Mouse (Mus musculus): ENCODE data around the gene Vsx1.

The Vsx1 gene

DNA sequence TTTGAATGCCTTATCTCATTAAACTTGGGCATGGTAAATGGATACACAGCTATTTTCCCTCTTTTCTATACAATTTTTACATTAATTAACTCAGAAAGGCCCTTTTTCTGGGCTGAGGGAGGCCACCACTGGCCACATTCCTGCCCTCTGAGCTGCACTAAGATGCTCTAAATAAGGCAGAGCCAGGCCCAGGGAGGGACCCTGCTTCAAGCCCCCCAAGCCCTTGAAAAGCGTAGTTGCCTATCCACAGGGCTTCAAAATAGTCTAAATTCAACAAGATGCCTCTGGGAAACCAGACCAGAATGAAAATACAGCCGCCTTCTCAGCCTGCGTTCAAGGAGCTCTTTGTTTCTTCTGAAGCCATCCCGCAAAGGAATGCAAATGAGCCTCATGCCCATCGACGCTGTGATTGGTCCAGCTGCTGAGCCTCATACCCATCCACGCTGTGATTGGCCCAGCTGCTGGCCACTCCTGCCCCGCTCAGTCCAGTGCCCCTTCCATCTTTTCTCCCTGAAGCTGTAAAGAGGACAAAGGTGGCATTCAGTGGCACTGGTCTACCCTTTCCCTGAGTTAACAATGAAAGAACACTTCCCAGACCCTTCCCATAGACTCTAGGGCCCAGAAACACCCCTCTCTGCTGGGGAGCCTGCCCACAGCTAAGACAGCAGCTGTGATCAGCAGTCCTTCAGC is 45.3 kb downstream of the Vsx1 start:
- DNase-seq, result no peak

DNA sequence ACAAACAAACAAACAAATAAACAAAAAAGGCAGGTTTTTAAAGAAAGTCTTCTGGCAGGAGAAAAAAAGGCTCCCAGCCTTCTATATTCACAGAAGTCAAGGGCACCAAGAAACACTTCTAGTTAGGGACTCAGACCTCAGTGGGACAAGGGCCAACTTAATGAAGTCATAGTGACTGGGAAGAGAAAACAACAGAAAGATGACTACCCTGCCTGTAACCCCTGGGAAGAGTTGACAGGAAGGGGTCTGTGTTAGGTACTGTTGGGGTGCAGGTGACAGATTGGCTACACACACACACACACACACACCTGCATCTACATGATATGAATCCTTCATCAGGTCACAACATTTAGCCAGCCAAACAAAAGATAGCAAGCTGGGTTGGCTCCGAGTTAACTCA is 46.0 kb downstream of the Vsx1 start:
- no peak for DNase-seq

DNA sequence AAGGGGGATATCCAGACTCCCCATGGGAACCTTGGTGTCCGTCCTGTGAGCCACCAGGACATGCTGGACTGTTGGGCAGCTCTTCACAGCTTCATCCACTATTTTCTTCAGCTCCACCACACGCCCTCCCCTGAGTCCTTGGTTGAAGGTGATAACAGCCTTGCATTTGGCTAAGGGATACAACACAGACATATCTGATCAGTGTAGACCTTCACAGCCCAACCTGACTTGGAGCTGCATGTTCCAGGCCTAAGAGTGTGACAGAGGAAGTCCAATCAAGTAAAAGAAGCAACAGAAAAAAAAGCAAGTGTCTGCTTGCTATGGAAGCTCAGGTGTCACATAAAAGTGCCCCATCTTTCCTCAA is 50.8 kb downstream of the Vsx1 start:
- DNase-seq, result no peak

DNA sequence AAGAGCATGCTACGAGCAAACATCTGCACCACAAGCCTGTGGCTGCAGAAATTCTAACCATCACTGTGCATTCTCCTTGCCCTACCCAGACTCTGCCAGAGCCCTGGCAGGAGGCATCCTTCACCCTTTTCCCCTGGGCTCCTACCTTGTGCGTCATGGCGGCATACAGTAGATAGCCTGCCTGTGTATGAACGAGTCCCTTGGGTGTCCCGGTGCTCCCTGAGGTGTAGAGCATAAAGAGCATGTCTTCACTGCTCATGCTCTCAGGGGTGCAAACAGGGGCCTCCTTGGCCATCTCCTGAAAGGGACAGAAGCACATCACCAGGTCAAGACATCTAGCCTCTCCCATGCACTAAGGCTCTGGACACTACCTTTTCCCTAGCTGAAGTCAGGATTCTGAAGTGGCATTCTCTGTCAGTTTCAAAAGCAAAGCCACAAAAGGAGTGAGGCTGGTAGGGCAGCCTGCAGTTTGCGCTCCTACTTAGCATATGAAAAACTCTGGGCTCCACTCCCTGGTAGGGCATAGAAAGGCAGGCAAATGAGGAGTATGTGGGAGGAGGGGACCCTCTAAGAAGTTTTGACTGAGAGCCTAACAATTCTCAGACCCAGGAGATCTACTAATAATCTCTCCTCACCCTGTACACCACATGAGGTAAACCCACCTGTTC is 51.3 kb downstream of the Vsx1 start:
- DNase-seq, result no peak

DNA sequence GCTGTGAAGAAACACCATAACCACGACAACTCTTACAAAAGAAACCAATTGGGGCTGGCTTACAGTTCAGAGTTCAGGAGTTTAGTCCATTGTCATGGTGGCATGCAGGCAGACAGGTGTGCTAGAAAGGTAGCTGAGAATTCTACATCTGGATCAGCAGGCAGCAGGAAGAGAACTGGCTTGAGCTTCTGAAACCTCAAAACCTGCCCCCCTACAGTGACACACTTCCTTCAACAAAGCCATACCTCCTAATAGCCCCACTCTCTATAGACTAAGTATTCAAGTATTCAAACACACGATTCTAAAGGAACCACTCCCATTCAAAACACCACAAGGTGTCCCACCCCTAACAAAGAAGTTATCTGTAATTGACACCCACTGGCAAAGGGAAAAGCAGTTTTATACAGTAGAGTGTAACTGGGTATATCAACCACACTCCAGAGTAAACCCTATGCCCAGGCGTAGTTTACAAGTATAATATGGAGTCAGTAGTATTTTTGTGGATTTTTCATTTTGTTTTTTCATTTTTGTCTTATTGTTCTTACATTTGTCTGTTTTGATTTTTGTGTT is 53.2 kb downstream of the Vsx1 start:
- no peak for DNase-seq

Data from thymus, postnatal 25 days (tissue).